Mouse (Mus musculus): ENCODE data around the gene Dio1. TPM values are rescaled to one million over a fixed set of nuclear protein-coding genes. Genes with fewer than 3 reads are reported as not detected.

The Dio1 gene
- total and polyA plus RNA-seq, 3 experiments, result 0.13 TPM; not detected in 2

DNA sequence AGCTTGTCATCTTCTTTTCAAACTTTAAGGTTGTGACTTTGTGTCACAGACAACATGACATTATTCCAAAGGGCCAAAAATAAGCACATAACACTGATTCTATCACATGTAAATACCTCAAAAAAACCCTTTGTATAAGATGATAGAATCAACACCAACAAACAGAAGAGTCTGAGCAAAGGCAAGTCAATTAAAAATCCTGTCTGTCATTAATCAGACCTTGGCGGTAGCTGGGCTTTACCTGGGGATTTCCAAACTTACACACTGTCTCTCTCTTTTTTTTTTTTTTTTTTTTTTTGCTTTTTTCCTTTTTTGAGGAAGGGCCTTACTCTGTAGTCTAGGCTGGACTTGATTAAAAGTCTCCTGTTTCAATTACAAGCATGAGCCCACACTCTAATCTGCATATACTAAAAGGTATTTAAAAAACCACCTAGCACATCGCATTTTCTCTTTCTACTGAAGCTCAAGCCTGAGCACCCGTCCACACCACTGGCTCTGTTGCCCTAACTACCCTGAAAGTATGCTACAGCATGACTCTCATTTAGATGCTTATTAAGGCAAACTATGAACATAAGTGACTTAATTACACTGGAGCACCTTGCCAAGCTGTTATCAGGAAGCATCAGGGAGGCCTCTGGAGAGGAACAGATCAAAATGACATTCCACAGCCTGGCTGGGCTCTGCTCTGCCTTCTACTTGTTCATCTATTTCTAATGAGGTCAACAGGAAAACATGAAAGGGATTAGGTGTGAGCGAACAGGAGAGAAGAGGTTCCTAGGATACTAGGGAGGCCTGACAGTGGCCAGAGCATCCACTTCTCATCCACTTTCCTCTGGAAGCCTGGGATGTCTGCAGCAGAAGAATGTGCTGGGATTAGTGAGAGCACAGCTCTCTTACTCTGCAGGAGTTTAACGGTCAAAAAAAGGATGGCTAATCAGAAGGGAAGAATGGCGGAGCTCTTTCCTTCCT, 63.3 kb downstream of the Dio1 start:
- H3K27ac ChIP-seq (ENCODE audit: control insufficient read depth, low read depth, low read length), result no peak overlapping the region
- no peaks in the 10 kb centered on the region for H3K27me3 ChIP-seq (ENCODE audit: control insufficient read depth in 1 of 2, insufficient read depth in 2 of 2, low read length in 2 of 2)
- no peak for DNase-seq (ENCODE audit: low read depth, low spot score)
- no peaks in the 10 kb centered on the region for H3K9me3 ChIP-seq (replicated peaks; ENCODE audit: insufficient read depth, low read length)
- H3K4me3 ChIP-seq (ENCODE audit: control insufficient read depth in 1 of 2, insufficient read depth in 1 of 2, low read depth in 2 of 2, low read length in 2 of 2), result no peak overlapping the region
- no peak overlapping the region for H3K9ac ChIP-seq (ENCODE audit: control insufficient read depth, low read depth, low read length, poor library complexity, severe bottlenecking)
- H3K36me3 ChIP-seq (ENCODE audit: control insufficient read depth in 1 of 2, insufficient read depth in 2 of 2, low read length in 2 of 2), result peaks cover 4 to 16% of the 10 kb centered on the region in 2 experiments
- no peaks in the 10 kb centered on the region for H3K79me2 ChIP-seq (ENCODE audit: control insufficient read depth, insufficient read depth, low read length, poor library complexity)
- no peak for TF ChIP-seq MAX (IDR thresholded peaks at IDR 0.05; ENCODE audit: low read length)
- no peak for TF ChIP-seq GABPA (IDR thresholded peaks at IDR 0.05; ENCODE audit: low read depth, low read length)
- no peak for TF ChIP-seq E2F4 (IDR thresholded peaks at IDR 0.05; ENCODE audit: borderline replicate concordance, low read depth, low read length)
- TF ChIP-seq ZKSCAN1 (IDR thresholded peaks at IDR 0.05; ENCODE audit: low read depth, low read length), result no peak
- no peak for TF ChIP-seq ETS1 (IDR thresholded peaks at IDR 0.05; ENCODE audit: low read depth, low read length)
- TF ChIP-seq HCFC1 (IDR thresholded peaks at IDR 0.05; ENCODE audit: low read depth, low read length), result no peak
- no peak for TF ChIP-seq MAFK (IDR thresholded peaks at IDR 0.05; ENCODE audit: borderline replicate concordance, low read depth, low read length)
- TF ChIP-seq CHD2 (IDR thresholded peaks at IDR 0.05; ENCODE audit: low read length), result no peak
- no peak for TF ChIP-seq ELF1 (IDR thresholded peaks at IDR 0.05; ENCODE audit: low read depth, low read length)
- no peak for TF ChIP-seq MYB (IDR thresholded peaks at IDR 0.05; ENCODE audit: low read depth, low read length)
- peaks cover 0 to 10% of the 10 kb centered on the region in 2 experiments for H3K4me1 ChIP-seq (ENCODE audit: control insufficient read depth in 1 of 2, insufficient read depth in 2 of 2, low read length in 2 of 2)

Other genes starting within 250 kb of the Dio1 start
- gene Mrpl37, start 240.3 kb downstream of the Dio1 start, total RNA-seq (2012; rRNA removed), result 69.6 and 73.1 TPM in 2 replicates
- 100 to 1,000 TPM; 153 to 423 TPM for gene Mrpl37, start 240.3 kb downstream of the Dio1 start, polyA plus RNA-seq (2012; ENCODE audit: insufficient read depth in 1 of 2, insufficient read length in 2 of 2, low read depth in 1 of 2, low replicate concordance in 2 of 2, missing spikeins in 1 of 2)
- gene Cyb5rl, start 240.2 kb downstream of the Dio1 start, total RNA-seq (2012; rRNA removed), result 5.6 and 8.5 TPM in 2 replicates
- gene Cyb5rl, start 240.2 kb downstream of the Dio1 start, polyA plus RNA-seq (2012; ENCODE audit: insufficient read depth in 1 of 2, insufficient read length in 2 of 2, low read depth in 1 of 2, low replicate concordance in 2 of 2, missing spikeins in 1 of 2), result 1 to 10 TPM in 1 of 2 experiments, not detected in 1; 9.3 TPM
- gene Cdcp2, start 210.3 kb downstream of the Dio1 start, total RNA-seq (2012; rRNA removed), result not detected in 2 replicates
- not detected for gene Cdcp2, start 210.3 kb downstream of the Dio1 start, polyA plus RNA-seq (2012; ENCODE audit: insufficient read depth in 1 of 2, insufficient read length in 2 of 2, low read depth in 1 of 2, low replicate concordance in 2 of 2, missing spikeins in 1 of 2)
- 51.9 and 55.8 TPM in 2 replicates for gene Tmem59, start 128.8 kb downstream of the Dio1 start, total RNA-seq (2012; rRNA removed)
- gene Tmem59, start 128.8 kb downstream of the Dio1 start, polyA plus RNA-seq (2012; ENCODE audit: insufficient read depth in 1 of 2, insufficient read length in 2 of 2, low read depth in 1 of 2, low replicate concordance in 2 of 2, missing spikeins in 1 of 2), result 10 to 100 TPM in 1 of 2 experiments, not detected in 1; 78.9 TPM
- 1.5 and 1.9 TPM in 2 replicates for gene Tceanc2, start 128.1 kb downstream of the Dio1 start, total RNA-seq (2012; rRNA removed)
- 1 to 10 TPM in 1 of 2 experiments, not detected in 1; 9.4 TPM for gene Tceanc2, start 128.1 kb downstream of the Dio1 start, polyA plus RNA-seq (2012; ENCODE audit: insufficient read depth in 1 of 2, insufficient read length in 2 of 2, low read depth in 1 of 2, low replicate concordance in 2 of 2, missing spikeins in 1 of 2)
- gene Ldlrad1, start 98.0 kb downstream of the Dio1 start, total RNA-seq (2012; rRNA removed), result 0.15 TPM in 1 of 2 replicates, not detected in the other
- gene Ldlrad1, start 98.0 kb downstream of the Dio1 start, polyA plus RNA-seq (2012; ENCODE audit: insufficient read depth in 1 of 2, insufficient read length in 2 of 2, low read depth in 1 of 2, low replicate concordance in 2 of 2, missing spikeins in 1 of 2), result not detected
- 8.6 and 9.3 TPM in 2 replicates for gene Lrrc42, start 53.6 kb downstream of the Dio1 start, total RNA-seq (2012; rRNA removed)
- 10 to 100 TPM in 1 of 2 experiments, not detected in 1; 48.9 TPM for gene Lrrc42, start 53.6 kb downstream of the Dio1 start, polyA plus RNA-seq (2012; ENCODE audit: insufficient read depth in 1 of 2, insufficient read length in 2 of 2, low read depth in 1 of 2, low replicate concordance in 2 of 2, missing spikeins in 1 of 2)
- 11.2 and 12.4 TPM in 2 replicates for gene Hspb11, start 53.6 kb downstream of the Dio1 start, total RNA-seq (2012; rRNA removed)
- gene Hspb11, start 53.6 kb downstream of the Dio1 start, polyA plus RNA-seq (2012; ENCODE audit: insufficient read depth in 1 of 2, insufficient read length in 2 of 2, low read depth in 1 of 2, low replicate concordance in 2 of 2, missing spikeins in 1 of 2), result 10 to 100 TPM in 1 of 2 experiments, not detected in 1; 16.8 TPM
- gene Yipf1, start 7.2 kb upstream of the Dio1 start, total RNA-seq (2012; rRNA removed), result 37.5 and 40.6 TPM in 2 replicates
- gene Yipf1, start 7.2 kb upstream of the Dio1 start, polyA plus RNA-seq (2012; ENCODE audit: insufficient read depth in 1 of 2, insufficient read length in 2 of 2, low read depth in 1 of 2, low replicate concordance in 2 of 2, missing spikeins in 1 of 2), result 100 to 1,000 TPM in 1 of 2 experiments, 10 to 100 TPM in 1; 43.5 to 549 TPM
- 44.7 and 54.0 TPM in 2 replicates for gene Ndc1, start 60.6 kb upstream of the Dio1 start, total RNA-seq (2012; rRNA removed)
- gene Ndc1, start 60.6 kb upstream of the Dio1 start, polyA plus RNA-seq (2012; ENCODE audit: insufficient read depth in 1 of 2, insufficient read length in 2 of 2, low read depth in 1 of 2, low replicate concordance in 2 of 2, missing spikeins in 1 of 2), result 100 to 1,000 TPM in 1 of 2 experiments, 10 to 100 TPM in 1; 57.2 to 274 TPM
- gene Glis1, start 127.4 kb upstream of the Dio1 start, total RNA-seq (2012; rRNA removed), result 0.46 TPM in 1 of 2 replicates, not detected in the other
- under 1 TPM in 1 of 2 experiments, not detected in 1; 0.93 TPM for gene Glis1, start 127.4 kb upstream of the Dio1 start, polyA plus RNA-seq (2012; ENCODE audit: insufficient read depth in 1 of 2, insufficient read length in 2 of 2, low read depth in 1 of 2, low replicate concordance in 2 of 2, missing spikeins in 1 of 2)

Measured in MEL (cell line).